Mouse (Mus musculus) E14TG2a.4 (cell line): ENCODE measurements around the gene Cblb.

Experiments
- CTCF ChIP-seq: conservative IDR thresholded peaks from 2 replicates; pipeline ENCODE4 v1.5.1; 2014; ENCODE audit warnings: low read length
- NANOG ChIP-seq: IDR thresholded peaks from 2 replicates; pipeline ENCODE4 v1.6.1; 2014; ENCODE audit warnings: borderline replicate concordance, low read length, mixed read lengths
- POU5F1 ChIP-seq: IDR thresholded peaks from 2 replicates; pipeline ENCODE4 v1.6.1; 2014; ENCODE audit warnings: low read length, borderline replicate concordance

- no peak for TF ChIP-seq CTCF
- TF ChIP-seq POU5F1 = no peak
- TF ChIP-seq NANOG = no peak
Observed at GRCm38 (mm10) chr16:52159958-52160504, 129.0 kb downstream of the Cblb start.
